8 mouse cellular contexts compared by ENCODE assay signal in the genomic region with DNA sequence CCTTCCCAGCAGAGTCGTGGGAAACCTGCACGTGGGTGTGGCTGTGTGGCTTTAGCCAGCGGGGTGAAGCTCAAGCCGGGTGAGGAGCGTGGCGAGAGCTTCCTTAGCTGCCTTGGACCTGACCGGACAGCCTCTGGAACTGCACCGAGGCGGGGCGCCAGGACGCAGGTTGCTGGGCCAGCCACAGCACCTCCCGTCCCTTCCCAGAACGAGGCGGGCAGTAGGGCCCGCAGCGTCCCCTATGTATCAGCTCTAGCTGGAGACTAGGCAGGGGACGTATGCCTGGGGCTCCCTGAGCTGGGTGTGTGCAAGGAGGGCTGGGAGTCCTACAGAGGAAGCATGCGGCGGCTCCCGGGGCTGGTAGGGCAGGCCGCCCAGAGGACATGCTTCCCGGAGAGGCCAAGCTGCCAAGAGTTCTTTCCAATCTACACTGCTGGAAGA. TPM values are rescaled to one million over a fixed set of nuclear protein-coding genes. Genes with fewer than 3 reads are reported as not detected.
A peak's percentile ranks its signal among the peaks of the same experiment; 100 is the strongest.
DNase-seq lines count a peak whose midpoint lies in the region; ATAC-seq and TF ChIP-seq lines count a peak whose summit lies in the region.

No protein-coding gene starts in this region.

- H3K27me3 ChIP-seq in E14TG2a.4 (ENCODE audit: insufficient read depth, low read length), result peaks cover 50% of the 10 kb centered on the region
- H3K27me3 ChIP-seq in forebrain, embryonic 14.5 days (replicated peaks; ENCODE audit: control insufficient read depth, insufficient read depth, low read length), result peaks cover 19% of the 10 kb centered on the region

- WGBS in forebrain, embryonic 14.5 days, result 0% methylated on average over 22 of the region's 22 CpGs

- TF ChIP-seq CTCF in E14TG2a.4 (conservative IDR thresholded peaks at IDR 0.05; ENCODE audit: low read length), result no peak

- H3K9me3 ChIP-seq in E14TG2a.4 (ENCODE audit: low read length), result no peaks in the 10 kb centered on the region
- H3K9me3 ChIP-seq in forebrain, embryonic 14.5 days (replicated peaks; ENCODE audit: control insufficient read depth, low read length), result no peaks in the 10 kb centered on the region

- peak overlapping the region; percentile 41; the same call in 1 of the 2 replicates for H3K27ac ChIP-seq in forebrain, embryonic 14.5 days (ENCODE audit: low read depth, low read length)

- intact Hi-C loops in heart, postnatal 10 days (cut with DNase I), result loop anchor here (2.0 kb wide), 1 partner anchor 15 kb away; no protein-coding TSS in a partner anchor

- DNase-seq in forebrain, embryonic 14.5 days (ENCODE audit: low spot score), result peak; percentile 56
- peak; percentile 79 to 85 for DNase-seq in heart, postnatal 10 days
- peak; percentile 76 to 88 for DNase-seq in kidney, postnatal 25 days
- peak; percentile 72 to 77 for DNase-seq in lung, postnatal 4 days
- peak; percentile 23 to 25 for DNase-seq in right cerebral cortex, adult 2 months (ENCODE audit: low spot score in 2 of 2)
- no peak for DNase-seq in spleen, postnatal 14 days (ENCODE audit: low spot score in 2 of 2)

- H3K4me2 ChIP-seq in forebrain, embryonic 14.5 days (ENCODE audit: low read length), result peak overlapping the region; percentile 97

- ATAC-seq in cerebellum, adult (ENCODE audit: insufficient number of reproducible peaks, low FRiP score, low TSS enrichment), result peak; percentile 36
- peak; percentile 62 for ATAC-seq in forebrain, embryonic 14.5 days

- H3K36me3 ChIP-seq in E14TG2a.4 (ENCODE audit: insufficient read depth, low read length), result peaks cover 30% of the 10 kb centered on the region
- peaks cover 23% of the 10 kb centered on the region for H3K36me3 ChIP-seq in forebrain, embryonic 14.5 days (ENCODE audit: control insufficient read depth, insufficient read depth, low read length)

- peak overlapping the region; percentile 72 for H3K9ac ChIP-seq in forebrain, embryonic 14.5 days (ENCODE audit: low read length)

- H3K4me3 ChIP-seq in E14TG2a.4 (replicated peaks; ENCODE audit: low read length), result peak overlapping the region; percentile 84
- H3K4me3 ChIP-seq in forebrain, embryonic 14.5 days (ENCODE audit: low read depth, low read length), result peak overlapping the region; percentile 55

- H3K4me1 ChIP-seq in E14TG2a.4 (replicated peaks; ENCODE audit: low read depth, low read length), result peaks cover 82% of the 10 kb centered on the region
- peaks cover 14% of the 10 kb centered on the region for H3K4me1 ChIP-seq in forebrain, embryonic 14.5 days (ENCODE audit: control insufficient read depth, insufficient read depth, low read length)

RNA-seq across cellular contexts. Expression of a gene that starts 1.9 kb away (rescaled TPM):
- 1.4 and 1.8 TPM in 2 replicates for polyA plus RNA-seq in forebrain, embryonic 14.5 days (2014; fragmentation: Nextera tagmentation; extraction: Ambion mirVana)
- 1 to 10 TPM; 1.9 to 2.4 TPM for total RNA-seq in heart, postnatal 10 days (2021)

RNA-seq across cellular contexts. Expression of a gene that starts 21.5 kb away (rescaled TPM):
- polyA plus RNA-seq in forebrain, embryonic 14.5 days (2014; fragmentation: Nextera tagmentation; extraction: Ambion mirVana), result 52.7 and 55.2 TPM in 2 replicates
- total RNA-seq in heart, postnatal 10 days (2021), result 10 to 100 TPM; 23.8 to 25.0 TPM

Comparison
In these comparisons a context has a peak if more than half of its experiments do, and no peak if none do; other contexts are left out.
1. DNase-seq: peak in forebrain, embryonic 14.5 days (single experiment), heart, postnatal 10 days (2 of 2), kidney, postnatal 25 days (2 of 2), lung, postnatal 4 days (2 of 2) and right cerebral cortex, adult 2 months (2 of 2); none in spleen, postnatal 14 days (0 of 2).